Mouse (Mus musculus) limb, embryonic 11.5 days (tissue): ENCODE measurements at regions not wholly inside any gene's neighbourhood (a gene's known extent, or its start where the extent isn't known, plus 50 kb on each side); places are given as distances from the start of the nearest gene placed in this dataset.

ENCODE experiments used
- ATAC-seq: fragments of 200-750 bp; cut with Nextera tagmentation; 2 replicates; pipeline ENCODE4 v1.8.0; 2017; ENCODE audit warnings: low read depth; ENCODE audit not compliant: insufficient number of reproducible peaks, low FRiP score, low TSS enrichment
- DNase-seq: peaks from one replicate; pipeline ENCODE4 v3.0.0-alpha.2; 2015; ENCODE audit warnings: low spot score
- H3K27ac ChIP-seq: fragments of 300-500 bp; sonication (generic); replicated peaks from 2 replicates; pipeline ENCODE4 v1.5.1; 2014; ENCODE audit warnings: low read depth, mild to moderate bottlenecking, low read length
- H3K27me3 ChIP-seq: fragments of 300-500 bp; sonication (generic); 2 replicates; pipeline ENCODE4 v1.6.1; 2014; ENCODE audit warnings: mild to moderate bottlenecking, low read length, mixed read lengths; ENCODE audit not compliant: control insufficient read depth, insufficient read depth
- H3K36me3 ChIP-seq: fragments of 300-500 bp; sonication (generic); 2 replicates; pipeline ENCODE4 v1.6.1; 2014; ENCODE audit warnings: mild to moderate bottlenecking, low read length, moderate library complexity, mixed read lengths; ENCODE audit not compliant: control insufficient read depth, insufficient read depth
- H3K4me1 ChIP-seq: fragments of 300-500 bp; sonication (generic); 2 replicates; pipeline ENCODE4 v1.6.1; 2014; ENCODE audit warnings: low read length, mixed read lengths; ENCODE audit not compliant: control insufficient read depth, insufficient read depth
- H3K4me2 ChIP-seq: fragments of 300-500 bp; sonication (generic); 2 replicates; pipeline ENCODE4 v1.6.1; 2014; ENCODE audit warnings: low read depth, mild to moderate bottlenecking, moderate library complexity; ENCODE audit not compliant: severe bottlenecking
- H3K4me3 ChIP-seq: fragments of 300-500 bp; sonication (generic); 2 replicates; pipeline ENCODE4 v1.5.1; 2014; ENCODE audit warnings: low read depth, low read length
- H3K9ac ChIP-seq: fragments of 300-500 bp; sonication (generic); 2 replicates; pipeline ENCODE4 v1.6.1; 2014; ENCODE audit warnings: mild to moderate bottlenecking, low read length
- H3K9me3 ChIP-seq: fragments of 300-500 bp; sonication (generic); 2 replicates; pipeline ENCODE4 v1.6.1; 2016; ENCODE audit warnings: low read length; ENCODE audit not compliant: control insufficient read depth
- WGBS: fragments of 180-500 bp; shearing (Covaris S2); extraction: QIAGEN DNeasy Blood & Tissue Kit; methylation state at CpG from one replicate; pipeline ENCODE4 v1.1.7; 2014; 5-methylcytosine and 5-hydroxymethylcytosine counted together

GRCm38 (mm10) chr13:31177999-31178783 lies 204.2 kb downstream of the Gm5447 start:
- H3K27ac ChIP-seq = no peak overlapping the region
- 82% methylated on average over 5 of the region's 5 CpGs for WGBS
- no peak overlapping the region for H3K4me2 ChIP-seq
- DNase-seq = no peak
- no peaks in the 10 kb centered on the region for H3K9me3 ChIP-seq
- H3K27me3 ChIP-seq = no peaks in the 10 kb centered on the region
- no peaks in the 10 kb centered on the region for H3K36me3 ChIP-seq
- no peak overlapping the region for H3K4me3 ChIP-seq
- no peaks in the 10 kb centered on the region for H3K4me1 ChIP-seq
- no peak for ATAC-seq
- no peak overlapping the region for H3K9ac ChIP-seq

- 83% methylated on average over 3 of the region's 3 CpGs for WGBS
- H3K4me2 ChIP-seq = no peak overlapping the region
- no peaks in the 10 kb centered on the region for H3K36me3 ChIP-seq
- no peaks in the 10 kb centered on the region for H3K27me3 ChIP-seq
- no peak overlapping the region for H3K4me3 ChIP-seq
- H3K9ac ChIP-seq = no peak overlapping the region
- ATAC-seq (no peak), DNase-seq (no peak)
- H3K9me3 ChIP-seq = no peaks in the 10 kb centered on the region
- H3K27ac ChIP-seq = no peak overlapping the region
- no peaks in the 10 kb centered on the region for H3K4me1 ChIP-seq
Observed at GRCm38 (mm10) chr13:31178964-31179363, 205.0 kb downstream of the Gm5447 start.

GRCm38 (mm10) chr13:31179407-31180001 lies 205.5 kb downstream of the Gm5447 start:
- no peak overlapping the region for H3K27ac ChIP-seq
- no peak overlapping the region for H3K9ac ChIP-seq
- H3K27me3 ChIP-seq = no peaks in the 10 kb centered on the region
- ATAC-seq (no peak), DNase-seq (no peak)
- H3K9me3 ChIP-seq = no peaks in the 10 kb centered on the region
- no peak overlapping the region for H3K4me3 ChIP-seq
- H3K4me1 ChIP-seq = no peaks in the 10 kb centered on the region
- 43% methylated on average over 12 of the region's 12 CpGs for WGBS
- no peaks in the 10 kb centered on the region for H3K36me3 ChIP-seq
- no peak overlapping the region for H3K4me2 ChIP-seq

DNA sequence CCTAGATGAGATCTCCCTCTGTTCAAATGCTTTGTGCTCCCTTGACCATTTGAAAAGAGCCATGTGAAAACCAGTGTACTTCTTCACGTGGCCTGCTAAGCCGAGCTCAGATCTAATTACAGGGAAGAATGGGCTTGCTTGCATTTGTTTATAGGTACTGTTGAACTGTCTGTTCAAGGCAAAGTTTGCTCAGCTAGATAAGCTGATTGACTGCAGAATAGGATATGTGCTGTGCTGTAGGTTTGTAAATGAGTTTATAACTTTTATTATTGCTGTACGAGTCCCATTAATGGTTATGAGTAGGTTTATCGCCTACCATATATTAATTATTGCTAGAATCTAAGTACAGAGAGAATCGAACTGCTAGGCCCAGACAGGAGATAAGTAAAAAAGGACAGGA lies 207.5 kb downstream of the Gm5447 start:
- WGBS = 64% methylated on average over 5 of the region's 5 CpGs
- no peak overlapping the region for H3K4me3 ChIP-seq
- H3K27me3 ChIP-seq = no peaks in the 10 kb centered on the region
- no peaks in the 10 kb centered on the region for H3K36me3 ChIP-seq
- H3K9ac ChIP-seq = no peak overlapping the region
- no peak overlapping the region for H3K27ac ChIP-seq
- H3K9me3 ChIP-seq = no peaks in the 10 kb centered on the region
- DNase-seq = no peak
- H3K4me1 ChIP-seq = no peaks in the 10 kb centered on the region
- no peak for ATAC-seq
- H3K4me2 ChIP-seq = no peak overlapping the region

GRCm38 (mm10) chr13:31184845-31185834 lies 211.1 kb downstream of the Gm5447 start:
- H3K4me2 ChIP-seq = no peak overlapping the region
- H3K9ac ChIP-seq = no peak overlapping the region
- H3K4me1 ChIP-seq = no peaks in the 10 kb centered on the region
- H3K27me3 ChIP-seq = no peaks in the 10 kb centered on the region
- DNase-seq (no peak), ATAC-seq (no peak)
- no peak overlapping the region for H3K27ac ChIP-seq
- 80% methylated on average over 14 of the region's 14 CpGs for WGBS
- H3K36me3 ChIP-seq = no peaks in the 10 kb centered on the region
- no peaks in the 10 kb centered on the region for H3K9me3 ChIP-seq
- H3K4me3 ChIP-seq = no peak overlapping the region

DNA sequence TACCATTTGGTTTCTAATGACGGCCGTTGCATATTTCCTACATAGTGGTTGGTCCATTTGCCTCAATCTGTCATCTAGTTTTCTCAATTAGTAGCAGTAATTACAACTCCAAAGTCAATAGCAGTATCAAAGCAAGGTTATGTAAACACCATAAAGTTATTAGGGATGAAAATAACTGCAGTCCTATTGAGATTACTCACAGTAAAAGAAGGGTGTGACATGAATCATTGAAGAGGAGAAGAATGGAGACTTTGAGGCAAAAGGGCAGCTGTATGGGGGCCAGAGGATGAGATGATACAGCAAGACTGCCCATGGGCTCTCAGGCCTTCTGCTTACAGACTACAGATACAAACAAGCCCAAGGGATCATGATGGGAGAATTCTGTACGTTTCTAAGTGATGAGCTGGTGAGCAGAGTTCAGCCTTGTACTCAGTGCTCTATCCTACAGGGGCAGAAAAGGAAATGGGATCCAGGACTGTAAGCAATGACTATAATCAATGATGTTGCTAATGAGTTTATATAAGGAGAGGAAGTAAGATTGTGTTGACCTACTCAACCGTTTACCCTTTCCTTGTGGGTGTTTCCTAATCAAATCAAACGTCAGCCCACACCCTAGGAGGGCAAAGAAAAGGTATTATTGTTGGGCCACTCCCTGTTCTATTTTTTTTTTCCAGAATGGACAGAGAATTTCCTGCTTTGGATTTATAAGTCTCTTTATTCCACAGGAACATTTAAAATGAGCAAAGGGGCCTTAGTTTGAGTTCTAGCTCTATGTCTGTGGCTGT lies 213.0 kb downstream of the Gm5447 start:
- H3K9me3 ChIP-seq = no peaks in the 10 kb centered on the region
- 47% methylated on average over 5 of the region's 5 CpGs for WGBS
- ATAC-seq = no peak

GRCm38 (mm10) chr13:31189116-31189515 lies 215.1 kb downstream of the Gm5447 start:
- Histone ChIP-seq H3K27ac (no peak overlapping the region), H3K27me3 (no peaks in the 10 kb centered on the region), H3K4me2 (no peak overlapping the region), H3K4me1 (no peaks in the 10 kb centered on the region), H3K36me3 (no peaks in the 10 kb centered on the region), H3K4me3 (no peak overlapping the region), H3K9ac (no peak overlapping the region), H3K9me3 (no peaks in the 10 kb centered on the region)
- no peak for DNase-seq
- ATAC-seq = no peak
- 55% methylated on average over 1 of the region's 1 CpGs for WGBS

More for the DNA sequence above, 213.0 kb downstream of the Gm5447 start:
- Histone ChIP-seq H3K36me3 (no peaks in the 10 kb centered on the region), H3K4me1 (no peaks in the 10 kb centered on the region), H3K27me3 (no peaks in the 10 kb centered on the region), H3K4me3 (no peak overlapping the region), H3K9ac (no peak overlapping the region), H3K27ac (no peak overlapping the region), H3K4me2 (no peak overlapping the region)
- no peak for DNase-seq

GRCm38 (mm10) chr13:31190036-31190435 lies 216.0 kb downstream of the Gm5447 start:
- no peak for DNase-seq
- 80% methylated on average over 4 of the region's 4 CpGs for WGBS

More at GRCm38 (mm10) chr13:31190036-31190435, 216.0 kb downstream of the Gm5447 start:
- H3K4me1 ChIP-seq = 0 out of 2 replicates have a peak, but pooled peaks cover 3% of the 10 kb centered on the region
- no peak overlapping the region for H3K27ac ChIP-seq
- no peak overlapping the region for H3K9ac ChIP-seq
- H3K4me3 ChIP-seq = no peak overlapping the region
- H3K36me3 ChIP-seq = no peaks in the 10 kb centered on the region
- H3K27me3 ChIP-seq = no peaks in the 10 kb centered on the region
- H3K4me2 ChIP-seq = no peak overlapping the region
- H3K9me3 ChIP-seq = no peaks in the 10 kb centered on the region
- no peak for ATAC-seq
